Mouse (Mus musculus) bone marrow macrophage, adult 2 months (primary cell): ENCODE data around the gene Cd200. TPM values are rescaled to one million over a fixed set of nuclear protein-coding genes. Genes with fewer than 3 reads are reported as not detected.
"Not testable (repeated sequence)": the region's sequence is repeated elsewhere in the genome, so short reads cannot be mapped to it uniquely, and the experiment has no call there.

ENCODE experiments used
- H3K27ac ChIP-seq: 2 replicates; pipeline ENCODE4 v1.5.1; 2012; ENCODE audit warnings: low read depth, low read length; ENCODE audit not compliant: insufficient read depth
- H3K4me1 ChIP-seq: 2 replicates; pipeline ENCODE4 v1.6.1; 2012; ENCODE audit warnings: low read length; ENCODE audit not compliant: control insufficient read depth, insufficient read depth
- H3K4me3 ChIP-seq: 2 replicates; pipeline ENCODE4 v1.5.1; 2012; ENCODE audit warnings: mild to moderate bottlenecking, low read length, moderate library complexity; ENCODE audit not compliant: insufficient read depth
- CTCF ChIP-seq: IDR thresholded peaks from 2 replicates; pipeline ENCODE4 v1.5.1; 2012; ENCODE audit warnings: low read depth, mild to moderate bottlenecking, low read length, moderate library complexity
- POLR2A ChIP-seq: IDR thresholded peaks from 2 replicates; pipeline ENCODE4 v1.6.1; 2012; ENCODE audit warnings: mild to moderate bottlenecking, low read depth, low read length, borderline replicate concordance
- polyA plus RNA-seq: library from polyadenylated mRNA; stranded (reverse); fragments of >200 nt; gene quantifications from 2 replicates; pipeline ENCODE4 v1.2.4, GENCODE M21; 2012; ENCODE audit not compliant: missing spikeins, insufficient read depth, insufficient read length

Gene Cd200
- polyA plus RNA-seq = 1.6 TPM in 1 of 2 replicates, not detected in the other

DNA sequence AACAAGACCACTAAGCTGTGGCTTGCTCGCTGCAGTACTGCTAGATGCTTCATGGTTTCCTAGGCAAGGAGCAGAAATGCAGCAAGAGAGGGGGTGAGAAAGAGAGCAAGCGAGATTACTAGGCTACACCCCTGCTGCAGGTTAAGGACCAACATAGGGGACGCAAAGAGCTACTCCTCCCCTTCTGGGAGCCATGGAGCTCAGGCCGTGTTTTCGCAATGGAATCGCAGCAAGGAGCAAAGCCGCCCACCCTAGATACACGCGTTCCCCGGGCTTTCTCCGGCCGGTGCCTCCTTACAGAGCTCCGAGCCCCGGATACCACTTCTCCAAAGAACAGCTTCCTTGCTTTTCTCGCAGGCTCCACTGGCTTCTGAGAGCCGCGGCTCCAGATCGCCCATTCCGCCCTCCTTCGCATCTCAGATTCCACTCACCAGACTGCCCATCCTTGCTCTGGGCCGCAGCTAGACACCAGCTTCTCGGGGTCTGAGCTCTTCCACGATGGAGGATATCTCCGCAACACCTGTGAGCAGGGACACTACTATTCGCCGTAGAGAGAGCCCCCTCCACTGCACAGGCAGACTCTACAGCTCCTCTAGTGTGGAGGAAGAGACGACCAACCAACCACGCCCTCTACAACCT, at the start of gene Cd200:
Gene Cd200, minus strand, starts transcription at position 629 of the 639 bp plus-strand sequence.
- Histone ChIP-seq H3K4me1 (no peaks in the 10 kb centered on the region), H3K4me3 (no peak within 1 kb of the TSS), H3K27ac (no peak within 1 kb of the TSS)
- TF ChIP-seq POLR2A = no peak

GRCm38 (mm10) chr16:45454762-45455161, 45.9 kb upstream of the Cd200 start:
- no peak for TF ChIP-seq CTCF
- TF ChIP-seq POLR2A = no peak
- H3K27ac ChIP-seq = no peak overlapping the region
- no peaks in the 10 kb centered on the region for H3K4me1 ChIP-seq
- no peak overlapping the region for H3K4me3 ChIP-seq

DNA sequence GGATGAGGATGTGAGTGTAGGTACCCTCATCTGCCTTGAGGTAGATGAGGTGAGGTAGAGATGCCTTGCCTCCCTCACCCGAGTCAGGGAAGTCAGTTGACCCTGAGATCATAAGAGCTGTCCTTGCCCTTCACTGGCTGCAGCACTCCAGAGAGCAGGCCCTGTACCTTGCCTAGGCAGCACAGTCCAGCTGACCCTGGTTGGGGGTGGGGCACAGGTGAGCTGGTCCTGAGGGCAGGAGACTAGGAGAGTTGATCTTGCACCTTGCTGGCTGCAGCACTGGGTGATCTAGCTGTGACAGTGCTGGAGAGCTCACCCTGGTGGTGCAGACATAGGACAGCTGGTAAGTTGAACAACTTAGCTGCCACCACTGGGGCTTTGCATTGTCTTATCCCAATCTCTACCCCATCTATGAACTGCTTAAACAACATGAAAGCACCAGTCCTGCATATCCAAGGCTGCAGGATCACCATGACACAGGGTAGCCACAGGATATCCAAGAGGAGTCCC, 28.4 kb upstream of the Cd200 start:
- TF ChIP-seq POLR2A (no peak), CTCF (no peak)
- Histone ChIP-seq H3K4me1 (no peaks in the 10 kb centered on the region), H3K4me3 (no peak overlapping the region), H3K27ac (no peak overlapping the region)

DNA sequence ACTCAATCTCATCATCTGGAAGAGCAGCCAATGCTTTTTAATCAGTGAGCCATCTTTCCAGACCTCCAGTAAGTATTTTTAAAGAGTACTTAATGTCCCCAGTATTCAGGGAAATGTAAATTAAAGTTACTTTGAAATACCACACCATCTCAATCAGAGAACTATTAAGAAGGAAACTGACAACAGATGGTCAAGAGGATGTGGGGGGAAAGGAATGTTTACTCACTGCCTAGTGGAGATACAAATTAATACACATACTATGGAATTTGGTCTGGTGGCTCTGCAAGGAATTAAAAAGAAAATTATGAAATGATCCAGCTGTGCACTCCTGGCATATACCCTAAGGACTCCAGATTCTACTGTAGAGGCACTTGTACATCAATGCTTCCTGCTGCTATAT, 26.7 kb upstream of the Cd200 start:
- Histone ChIP-seq H3K4me3 (no peak overlapping the region), H3K4me1 (no peaks in the 10 kb centered on the region), H3K27ac (no peak overlapping the region)
- TF ChIP-seq POLR2A = no peak
- no peak for TF ChIP-seq CTCF

GRCm38 (mm10) chr16:45427651-45428050, 18.8 kb upstream of the Cd200 start:
- TF ChIP-seq CTCF = no peak
- TF ChIP-seq POLR2A = no peak
- no peaks in the 10 kb centered on the region for H3K4me1 ChIP-seq
- H3K4me3 ChIP-seq = no peak overlapping the region
- H3K27ac ChIP-seq = no peak overlapping the region

DNA sequence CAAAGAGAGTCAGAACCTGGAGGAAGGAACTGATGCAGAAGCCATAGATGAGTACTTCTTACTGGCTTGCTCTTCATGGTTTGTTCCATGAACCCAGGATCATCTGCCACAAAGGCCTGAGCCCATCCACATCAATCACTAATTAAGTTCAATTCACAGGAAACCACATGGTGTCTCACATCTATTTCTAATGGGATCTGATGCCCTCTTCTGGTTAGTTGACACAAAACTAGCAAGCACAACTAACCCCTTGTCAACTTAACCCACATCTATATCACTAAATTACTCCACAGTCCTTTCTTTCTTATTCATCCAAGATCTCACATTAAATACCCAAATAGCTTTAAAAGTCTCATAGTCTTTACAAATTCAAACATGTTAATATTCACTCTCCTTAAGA, 4.6 kb upstream of the Cd200 start:
- Histone ChIP-seq H3K27ac (no peak overlapping the region), H3K4me3 (no peak overlapping the region), H3K4me1 (no peaks in the 10 kb centered on the region)
- no peak for TF ChIP-seq CTCF
- no peak for TF ChIP-seq POLR2A

DNA sequence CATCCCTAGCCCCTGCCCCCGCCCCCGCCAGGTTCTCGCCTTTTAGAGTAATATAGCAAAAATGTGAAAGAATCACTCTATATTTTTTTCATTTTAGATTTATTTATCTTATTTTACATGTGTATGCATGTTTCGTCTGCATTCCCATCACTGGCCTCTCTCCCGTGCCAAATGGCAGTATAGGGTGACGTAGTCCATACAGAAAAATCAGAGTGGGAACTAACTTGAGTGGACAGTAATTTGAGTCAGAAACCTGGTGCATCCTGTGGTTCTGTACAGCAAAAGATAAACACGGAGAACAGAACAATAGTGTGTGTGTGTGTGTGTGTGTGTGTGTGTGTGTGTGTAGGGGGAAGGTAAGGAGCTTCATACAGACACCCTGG, 202 bp upstream of the Cd200 start:
- not testable (repeated sequence) for H3K4me3 ChIP-seq, H3K4me1 ChIP-seq, H3K27ac ChIP-seq

GRCm38 (mm10) chr16:45407645-45408400, 1.0 kb downstream of the Cd200 start:
- H3K4me1 ChIP-seq = no peaks in the 10 kb centered on the region
- H3K27ac ChIP-seq = no peak overlapping the region
- no peak overlapping the region for H3K4me3 ChIP-seq
- TF ChIP-seq CTCF = no peak
- TF ChIP-seq POLR2A = no peak

DNA sequence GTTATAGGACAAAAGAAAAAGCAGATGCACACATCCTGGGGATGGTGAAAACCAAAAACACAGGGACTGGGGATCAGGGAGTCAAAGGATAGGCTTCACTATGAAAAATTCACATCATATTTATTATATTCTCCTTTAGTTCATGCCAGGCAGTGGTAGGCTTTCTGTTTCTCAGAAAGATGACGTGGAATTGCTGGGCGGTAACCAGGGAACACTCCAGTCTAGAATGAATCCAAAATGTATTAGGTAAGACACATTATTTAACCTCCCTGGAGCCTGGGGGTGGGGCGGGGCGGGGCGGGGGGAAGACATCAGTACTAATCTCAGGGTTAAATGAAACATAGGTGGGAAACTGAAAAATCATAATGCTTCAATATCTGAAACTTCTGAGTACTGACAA, 1.8 kb downstream of the Cd200 start:
- no peak overlapping the region for H3K4me3 ChIP-seq
- no peaks in the 10 kb centered on the region for H3K4me1 ChIP-seq
- TF ChIP-seq CTCF = no peak
- no peak for TF ChIP-seq POLR2A
- no peak overlapping the region for H3K27ac ChIP-seq

DNA sequence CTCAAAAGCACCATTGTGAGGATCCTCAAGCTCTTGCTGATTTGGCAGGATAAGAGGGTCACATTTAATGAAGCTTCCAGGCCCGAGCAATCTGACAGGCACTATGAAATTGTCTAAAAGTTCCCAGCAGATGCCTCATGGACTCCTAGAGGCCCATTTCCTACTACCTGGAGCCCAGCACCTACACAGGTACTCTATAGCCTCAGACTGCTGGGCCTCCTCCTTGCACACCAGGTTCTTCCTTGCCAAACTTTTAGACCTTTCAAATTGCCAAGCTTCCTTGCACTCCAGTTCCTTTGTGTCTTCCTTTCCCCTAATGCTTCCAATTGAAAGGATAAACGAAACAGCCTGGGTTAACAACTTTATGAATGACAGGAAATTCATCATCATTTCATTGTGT, 5.9 kb downstream of the Cd200 start:
- TF ChIP-seq CTCF (no peak), POLR2A (no peak)
- Histone ChIP-seq H3K4me3 (no peak overlapping the region), H3K27ac (no peak overlapping the region), H3K4me1 (no peaks in the 10 kb centered on the region)
